Mouse (Mus musculus) hindbrain, postnatal 0 days (tissue): ENCODE measurements around the gene Cdc6. TPM values are rescaled to one million over a fixed set of nuclear protein-coding genes. Genes with fewer than 3 reads are reported as not detected.
A peak's percentile ranks its signal among the peaks of the same experiment; 100 is the strongest.
"Not testable (repeated sequence)": the region's sequence is repeated elsewhere in the genome, so short reads cannot be mapped to it uniquely, and the experiment has no call there.

ENCODE experiments used
- ATAC-seq: fragments of 200-750 bp; cut with Nextera tagmentation; 2 replicates; pipeline ENCODE4 v1.8.0; 2017; ENCODE audit warnings: mild to moderate bottlenecking, moderate TSS enrichment, moderate library complexity
- DNase-seq: peaks from one replicate; pipeline ENCODE4 v3.0.0-alpha.2; 2015; ENCODE audit warnings: low spot score
- H3K27ac ChIP-seq: fragments of 300-500 bp; sonication (generic); 2 replicates; pipeline ENCODE4 v1.5.1; 2014; ENCODE audit warnings: mild to moderate bottlenecking
- H3K27me3 ChIP-seq: fragments of 300-500 bp; sonication (generic); 2 replicates; pipeline ENCODE4 v1.6.1; 2014; ENCODE audit warnings: low read length, mixed read lengths; ENCODE audit not compliant: insufficient read depth
- H3K36me3 ChIP-seq: fragments of 300-500 bp; sonication (generic); 2 replicates; pipeline ENCODE4 v1.6.1; 2014; ENCODE audit warnings: low read length, mixed read lengths; ENCODE audit not compliant: insufficient read depth
- H3K4me1 ChIP-seq: fragments of 300-500 bp; sonication (generic); 2 replicates; pipeline ENCODE4 v1.6.1; 2014; ENCODE audit warnings: antibody characterized with exemption, low read length, mixed read lengths; ENCODE audit not compliant: insufficient read depth
- H3K4me2 ChIP-seq: fragments of 300-500 bp; sonication (generic); 2 replicates; pipeline ENCODE4 v1.6.1; 2014; ENCODE audit warnings: low read depth, mild to moderate bottlenecking, low read length, moderate library complexity, mixed read lengths
- H3K4me3 ChIP-seq: fragments of 300-500 bp; sonication (generic); 2 replicates; pipeline ENCODE4 v1.5.1; 2014; ENCODE audit warnings: low read length
- H3K9ac ChIP-seq: fragments of 300-500 bp; sonication (generic); replicated peaks from 2 replicates; pipeline ENCODE4 v1.6.1; 2014; ENCODE audit warnings: mild to moderate bottlenecking, low read length, moderate library complexity, mixed read lengths
- H3K9me3 ChIP-seq: fragments of 300-500 bp; sonication (generic); 2 replicates; pipeline ENCODE4 v1.6.1; 2016; ENCODE audit warnings: low read length, mixed read lengths
- CTCF ChIP-seq: IDR thresholded peaks from 2 replicates; pipeline ENCODE4 v1.5.1; 2016; ENCODE audit warnings: antibody characterized with exemption, control low read depth, low read depth
- WGBS: fragments of 180-500 bp; shearing (Covaris S2); extraction: QIAGEN DNeasy Blood & Tissue Kit; methylation state at CpG from one replicate; pipeline ENCODE4 v1.1.7; 2014; 5-methylcytosine and 5-hydroxymethylcytosine counted together
- polyA plus RNA-seq: library from polyadenylated mRNA; unstranded; fragments of >200 nt; fragmentation: Nextera tagmentation; extraction: Ambion mirVana; gene quantifications from 2 replicates; pipeline ENCODE4 v1.2.1, GENCODE M21; 2015
- total RNA-seq: library from RNA; depleted of rRNA; stranded (reverse); fragments of >200 nt; gene quantifications from 2 replicates; pipeline ENCODE4 v1.2.3, GENCODE M21; 2014

The Cdc6 gene
- total and polyA plus RNA-seq, 2 experiments from 2014 or later = 2.5 to 3.0 TPM

DNA sequence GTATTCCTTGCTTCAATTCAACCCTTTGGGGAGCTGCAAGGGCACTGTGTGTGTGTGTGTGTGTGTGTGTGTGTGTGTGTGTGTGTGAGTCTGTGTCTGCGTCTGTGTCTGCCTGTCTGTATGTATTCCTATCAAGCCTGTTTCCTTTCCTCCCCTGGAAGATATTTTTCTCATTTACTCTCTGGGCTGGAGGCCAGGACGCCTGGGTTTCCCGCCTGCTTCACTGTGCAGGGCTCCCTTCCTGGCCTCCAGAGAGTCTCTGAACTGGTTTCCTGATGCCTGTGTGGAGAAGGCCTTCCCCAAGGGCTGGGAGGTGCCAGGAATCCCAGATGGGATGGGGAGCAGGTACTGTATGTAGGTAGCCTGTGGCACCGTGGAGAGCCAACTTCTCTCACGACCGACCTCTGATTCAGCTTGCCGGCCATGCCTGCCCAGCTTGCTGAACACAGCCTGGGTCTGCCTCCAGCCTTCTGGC lies 22.6 kb downstream of the Cdc6 start:
- ATAC-seq = no peak
- Histone ChIP-seq H3K9me3 (no peaks in the 10 kb centered on the region), H3K4me2 (peak overlapping the region; percentile 60), H3K27me3 (no peaks in the 10 kb centered on the region), H3K36me3 (no peaks in the 10 kb centered on the region), H3K4me3 (no peak overlapping the region), H3K4me1 (peaks cover 52% of the 10 kb centered on the region), H3K9ac (peak overlapping the region; percentile 40), H3K27ac (peak overlapping the region; percentile 64)
- DNase-seq = no peak
- TF ChIP-seq CTCF = no peak
- WGBS = 24% methylated on average over 7 of the region's 7 CpGs

GRCm38 (mm10) chr11:98930773-98931512 lies 23.3 kb downstream of the Cdc6 start:
- Histone ChIP-seq H3K4me1 (peaks cover 48% of the 10 kb centered on the region), H3K9ac (peak overlapping the region; percentile 13; the same call in 1 of the 2 replicates), H3K9me3 (no peaks in the 10 kb centered on the region), H3K4me3 (no peak overlapping the region), H3K27ac (peak overlapping the region; percentile 64), H3K27me3 (no peaks in the 10 kb centered on the region), H3K36me3 (no peaks in the 10 kb centered on the region), H3K4me2 (no peak overlapping the region)
- no peak for ATAC-seq
- 32% methylated on average over 10 of the region's 10 CpGs for WGBS
- TF ChIP-seq CTCF = no peak
- peak; percentile 58 for DNase-seq

GRCm38 (mm10) chr11:98931513-98932292 lies 24.1 kb downstream of the Cdc6 start:
- peak; percentile 34; the same call in 1 of the 2 replicates for TF ChIP-seq CTCF
- ATAC-seq = no peak

GRCm38 (mm10) chr11:98932293-98933091 lies 24.9 kb downstream of the Cdc6 start:
- Histone ChIP-seq H3K27me3 (no peaks in the 10 kb centered on the region), H3K9me3 (no peaks in the 10 kb centered on the region), H3K4me3 (no peak overlapping the region), H3K4me1 (peaks cover 54% of the 10 kb centered on the region), H3K27ac (no peak overlapping the region), H3K36me3 (no peaks in the 10 kb centered on the region), H3K4me2 (no peak overlapping the region), H3K9ac (no peak overlapping the region)
- ATAC-seq = no peak
- no peak for TF ChIP-seq CTCF
- WGBS = 31% methylated on average over 19 of the region's 19 CpGs
- no peak for DNase-seq

More at GRCm38 (mm10) chr11:98931513-98932292, 24.1 kb downstream of the Cdc6 start:
- DNase-seq = peak; percentile 57
- 19% methylated on average over 7 of the region's 7 CpGs for WGBS
- no peak overlapping the region for H3K9ac ChIP-seq
- H3K27me3 ChIP-seq = no peaks in the 10 kb centered on the region
- H3K4me1 ChIP-seq = peaks cover 50% of the 10 kb centered on the region
- H3K4me2 ChIP-seq = no peak overlapping the region
- no peak overlapping the region for H3K4me3 ChIP-seq
- no peaks in the 10 kb centered on the region for H3K36me3 ChIP-seq
- peak overlapping the region; percentile 64; the same call in 1 of the 2 replicates for H3K27ac ChIP-seq
- no peaks in the 10 kb centered on the region for H3K9me3 ChIP-seq

DNA sequence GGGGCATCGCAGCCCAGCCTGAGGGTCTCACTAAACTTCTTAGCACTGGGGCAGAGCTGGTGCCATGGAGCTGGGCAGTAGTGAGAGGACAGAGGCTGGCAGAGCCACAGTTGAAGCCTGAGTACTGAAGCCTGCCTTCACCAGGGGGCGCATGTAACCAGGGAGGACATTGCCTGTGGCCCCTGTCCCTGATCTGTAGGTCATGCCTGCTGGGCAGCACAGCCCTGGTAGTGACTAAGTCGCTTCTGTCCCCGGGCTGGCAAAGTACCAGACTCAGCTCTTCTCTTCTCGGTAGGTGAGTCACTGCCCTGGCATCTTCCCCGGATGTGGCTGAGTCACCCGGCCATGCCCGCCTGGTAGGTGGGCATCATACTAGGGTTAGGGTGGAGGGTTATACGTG lies 25.6 kb downstream of the Cdc6 start:
- H3K36me3 ChIP-seq = no peaks in the 10 kb centered on the region
- H3K4me2 ChIP-seq = 0 out of 2 replicates have a peak overlapping the region, but pooled peaks have one; percentile 4
- TF ChIP-seq CTCF = peak; percentile 68
- ATAC-seq (no peak), DNase-seq (peak; percentile 48)
- H3K27me3 ChIP-seq = no peaks in the 10 kb centered on the region
- no peaks in the 10 kb centered on the region for H3K9me3 ChIP-seq
- H3K9ac ChIP-seq = no peak overlapping the region
- no peak overlapping the region for H3K4me3 ChIP-seq
- no peak overlapping the region for H3K27ac ChIP-seq
- WGBS = 32% methylated on average over 9 of the region's 9 CpGs
- peaks cover 53% of the 10 kb centered on the region for H3K4me1 ChIP-seq

GRCm38 (mm10) chr11:98933847-98934246 lies 26.2 kb downstream of the Cdc6 start:
- peaks cover 47% of the 10 kb centered on the region for H3K4me1 ChIP-seq
- not testable (repeated sequence) for H3K27me3 ChIP-seq, ATAC-seq, H3K4me2 ChIP-seq, H3K36me3 ChIP-seq, H3K27ac ChIP-seq, H3K9me3 ChIP-seq, H3K9ac ChIP-seq, H3K4me3 ChIP-seq, DNase-seq
- WGBS = 87% methylated on average over 2 of the region's 2 CpGs
